Mouse (Mus musculus) heart, adult 2 months (tissue): Measurements from ENCODE around the gene Soat1. TPM values are rescaled to one million over a fixed set of nuclear protein-coding genes. Genes with fewer than 3 reads are reported as not detected.

Experiments
- DNase-seq, 2 experiments: peaks; one replicate each; pipeline ENCODE4 v3.0.0; 2021
- H3K27ac ChIP-seq: fragments of 200-600 bp; 2 replicates; pipeline ENCODE4 v1.8.1; 2022
- H3K27me3 ChIP-seq: fragments of 200-500 bp; 2 replicates; pipeline ENCODE4 v1.6.1; 2012; ENCODE audit warnings: mild to moderate bottlenecking, low read length, inconsistent platforms, mixed read lengths; ENCODE audit not compliant: control insufficient read depth, insufficient read depth
- H3K36me3 ChIP-seq: fragments of 200-500 bp; 2 replicates; pipeline ENCODE4 v1.6.1; 2012; ENCODE audit warnings: low read length, inconsistent platforms; ENCODE audit not compliant: control insufficient read depth, insufficient read depth
- H3K4me1 ChIP-seq: fragments of 200-500 bp; 2 replicates; pipeline ENCODE4 v1.6.1; 2011; ENCODE audit warnings: low read length; ENCODE audit not compliant: control insufficient read depth, insufficient read depth
- H3K4me3 ChIP-seq: fragments of 200-600 bp; 2 replicates; pipeline ENCODE4 v1.8.1; 2022
- H3K79me2 ChIP-seq: fragments of 200-500 bp; replicated peaks from 2 replicates; pipeline ENCODE4 v1.6.1; 2012; ENCODE audit warnings: mild to moderate bottlenecking, inconsistent platforms, low read length, moderate library complexity, mixed read lengths; ENCODE audit not compliant: control insufficient read depth, insufficient read depth
- H3K9ac ChIP-seq: fragments of 200-500 bp; 2 replicates; pipeline ENCODE4 v1.6.1; 2012; ENCODE audit warnings: low read depth, mild to moderate bottlenecking, control low read depth, inconsistent platforms, low read length, mixed read lengths
- CTCF ChIP-seq: fragments of 200-600 bp; IDR thresholded peaks from 2 replicates; pipeline ENCODE4 v1.8.1; 2022; ENCODE audit warnings: antibody characterized with exemption, mild to moderate bottlenecking, moderate library complexity
- EP300 ChIP-seq: fragments of 200-500 bp; IDR thresholded peaks from 2 replicates; pipeline ENCODE4 v1.6.1; 2011; ENCODE audit warnings: low read depth, low read length, control low read depth; ENCODE audit not compliant: insufficient read depth
- POLR2A ChIP-seq: fragments of 200-500 bp; IDR thresholded peaks from 2 replicates; pipeline ENCODE4 v1.6.1; 2011; ENCODE audit warnings: mild to moderate bottlenecking, low read depth, low read length, control low read depth; ENCODE audit not compliant: insufficient read depth
- WGBS: fragments of 180-500 bp; shearing (Covaris S2); methylation state at CpG from one replicate; pipeline ENCODE4 v1.1.7; 2018; 5-methylcytosine and 5-hydroxymethylcytosine counted together
- intact Hi-C: fragments of 180-260 bp; cut with DNase I; formaldehyde crosslinking; loops from one replicate; pipeline ENCODE4 v1.15.1; 2025
- polyA plus RNA-seq: library from polyadenylated mRNA; depleted of rRNA; stranded (reverse); fragments of >200 nt; gene quantifications from 2 replicates; pipeline ENCODE4 v1.2.3, GENCODE M21; 2012; rRNA removed
- total RNA-seq, 2 experiments: library from RNA; stranded (reverse); gene quantifications; 2 replicates each; pipeline ENCODE4 v1.2.3; 2021

Gene Soat1
- total and polyA plus RNA-seq, 3 experiments, result 5.6 to 8.2 (median 7.1) TPM

- Histone ChIP-seq H3K9ac (no peak overlapping the region), H3K4me1 (no peaks in the 10 kb centered on the region), H3K79me2 (no peaks in the 10 kb centered on the region), H3K27me3 (no peaks in the 10 kb centered on the region), H3K36me3 (no peaks in the 10 kb centered on the region), H3K27ac (no peak overlapping the region), H3K4me3 (no peak overlapping the region)
- DNase-seq, result no peak
- intact Hi-C loops, result no loop called here
- WGBS, result 71% methylated on average over 3 of the region's 3 CpGs
- no peak for TF ChIP-seq POLR2A
- TF ChIP-seq EP300, result no peak
- no peak for TF ChIP-seq CTCF
Measured at GRCm38 (mm10) chr1:156386880-156387279, 87.3 kb downstream of the Soat1 start.

DNA sequence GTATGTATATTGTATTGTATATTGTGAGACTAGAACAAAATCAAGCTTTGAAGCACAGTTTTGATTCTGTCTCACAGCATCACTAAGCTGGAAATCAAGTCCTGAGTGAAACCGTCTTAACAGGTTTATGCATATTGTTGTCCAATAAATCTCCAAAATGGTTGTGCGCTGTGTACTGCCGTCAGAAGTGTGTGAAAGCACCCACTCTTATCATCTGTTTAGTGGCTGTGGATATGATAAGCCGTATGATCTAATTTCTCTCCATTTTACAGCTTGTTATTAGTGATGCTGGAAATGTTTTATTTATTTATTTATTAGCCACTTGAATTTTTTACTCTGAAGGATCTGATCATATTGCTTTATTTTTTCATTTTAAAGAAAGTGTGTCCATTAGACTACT, 87.9 kb downstream of the Soat1 start:
- 84% methylated on average over 4 of the region's 4 CpGs for WGBS
- Histone ChIP-seq H3K4me1 (no peaks in the 10 kb centered on the region), H3K79me2 (no peaks in the 10 kb centered on the region), H3K36me3 (no peaks in the 10 kb centered on the region), H3K4me3 (no peak overlapping the region), H3K27me3 (no peaks in the 10 kb centered on the region), H3K9ac (no peak overlapping the region), H3K27ac (no peak overlapping the region)
- intact Hi-C loops, result no loop called here
- DNase-seq, result no peak
- TF ChIP-seq CTCF, result no peak
- TF ChIP-seq POLR2A, result no peak
- TF ChIP-seq EP300, result no peak

GRCm38 (mm10) chr1:156381217-156381616, 92.9 kb downstream of the Soat1 start:
- intact Hi-C loops, result no loop called here

More at GRCm38 (mm10) chr1:156381217-156381616, 92.9 kb downstream of the Soat1 start:
- 90% methylated on average over 3 of the region's 3 CpGs for WGBS
- no peak overlapping the region for H3K9ac ChIP-seq
- no peaks in the 10 kb centered on the region for H3K27me3 ChIP-seq
- no peak overlapping the region for H3K4me3 ChIP-seq
- H3K79me2 ChIP-seq, result no peaks in the 10 kb centered on the region
- no peak for DNase-seq
- no peak overlapping the region for H3K27ac ChIP-seq
- no peaks in the 10 kb centered on the region for H3K4me1 ChIP-seq
- no peaks in the 10 kb centered on the region for H3K36me3 ChIP-seq
- TF ChIP-seq CTCF (no peak), POLR2A (no peak), EP300 (no peak)

Other genes starting within 250 kb of the Soat1 start
- not detected for gene Tdrd5, start 170.7 kb downstream of the Soat1 start, total RNA-seq
- not detected in 2 replicates for gene Tdrd5, start 170.7 kb downstream of the Soat1 start, polyA plus RNA-seq
- not detected for gene Nphs2, start 163.6 kb downstream of the Soat1 start, total RNA-seq
- gene Nphs2, start 163.6 kb downstream of the Soat1 start, polyA plus RNA-seq, result not detected in 2 replicates
- 100 to 1,000 TPM; 394 to 449 TPM for gene Gm2000, start 108.3 kb downstream of the Soat1 start, total RNA-seq
- 11.6 and 19.6 TPM in 2 replicates for gene Gm2000, start 108.3 kb downstream of the Soat1 start, polyA plus RNA-seq
- not detected for gene Axdnd1, start 53.2 kb downstream of the Soat1 start, total RNA-seq
- gene Axdnd1, start 53.2 kb downstream of the Soat1 start, polyA plus RNA-seq, result not detected in 2 replicates
- gene Gm10031, start 49.7 kb upstream of the Soat1 start, total RNA-seq, result 10 to 100 TPM; 45.0 to 52.3 TPM
- 9.5 and 16.3 TPM in 2 replicates for gene Gm10031, start 49.7 kb upstream of the Soat1 start, polyA plus RNA-seq
- 10 to 100 TPM; 22.1 to 25.7 TPM for gene Abl2, start 84.5 kb upstream of the Soat1 start, total RNA-seq
- gene Abl2, start 84.5 kb upstream of the Soat1 start, polyA plus RNA-seq, result 4.7 and 9.3 TPM in 2 replicates
- gene Tor3a, start 200.0 kb upstream of the Soat1 start, total RNA-seq, result 10 to 100 TPM in 1 of 2 experiments, 1 to 10 TPM in 1; 8.3 to 11.6 TPM
- gene Tor3a, start 200.0 kb upstream of the Soat1 start, polyA plus RNA-seq, result 8.9 and 11.8 TPM in 2 replicates
- gene Fam20b, start 244.8 kb upstream of the Soat1 start, total RNA-seq, result 10 to 100 TPM; 53.5 to 62.8 TPM
- gene Fam20b, start 244.8 kb upstream of the Soat1 start, polyA plus RNA-seq, result 24.6 and 47.2 TPM in 2 replicates